Mouse (Mus musculus) limb, embryonic 15.5 days (tissue): ENCODE results near the gene Fads2. TPM values are rescaled to one million over a fixed set of nuclear protein-coding genes. Genes with fewer than 3 reads are reported as not detected.

Experiments
- ATAC-seq: fragments of 200-750 bp; cut with Nextera tagmentation; 2 replicates; pipeline ENCODE4 v1.8.0; 2017; ENCODE audit warnings: low read depth, moderate TSS enrichment; ENCODE audit not compliant: insufficient number of reproducible peaks, low FRiP score, low TSS enrichment
- H3K27ac ChIP-seq: fragments of 300-500 bp; sonication (generic); 2 replicates; pipeline ENCODE4 v1.5.1; 2015; ENCODE audit warnings: moderate library complexity, mild to moderate bottlenecking, inconsistent platforms
- H3K27me3 ChIP-seq: fragments of 300-500 bp; sonication (generic); 2 replicates; pipeline ENCODE4 v1.6.1; 2015; ENCODE audit warnings: inconsistent platforms
- H3K36me3 ChIP-seq: fragments of 300-500 bp; sonication (generic); 2 replicates; pipeline ENCODE4 v1.6.1; 2015; ENCODE audit warnings: inconsistent platforms
- H3K4me1 ChIP-seq: fragments of 300-500 bp; sonication (generic); 2 replicates; pipeline ENCODE4 v1.6.1; 2015; ENCODE audit warnings: inconsistent platforms
- H3K4me2 ChIP-seq: fragments of 300-500 bp; sonication (generic); 2 replicates; pipeline ENCODE4 v1.6.1; 2015; ENCODE audit warnings: mild to moderate bottlenecking, inconsistent platforms
- H3K4me3 ChIP-seq: fragments of 300-500 bp; sonication (generic); 2 replicates; pipeline ENCODE4 v1.5.1; 2015; ENCODE audit warnings: mild to moderate bottlenecking, inconsistent platforms
- H3K9ac ChIP-seq: fragments of 300-500 bp; sonication (generic); 2 replicates; pipeline ENCODE4 v1.6.1; 2015; ENCODE audit warnings: inconsistent platforms
- H3K9me3 ChIP-seq: fragments of 300-500 bp; sonication (generic); 2 replicates; pipeline ENCODE4 v1.6.1; 2016; ENCODE audit warnings: inconsistent platforms
- WGBS: fragments of 180-500 bp; shearing (Covaris S2); methylation state at CpG from one replicate; pipeline ENCODE4 v1.1.7; 2015; 5-methylcytosine and 5-hydroxymethylcytosine counted together
- polyA plus RNA-seq: library from polyadenylated mRNA; unstranded; fragments of >200 nt; fragmentation: Nextera tagmentation; extraction: Ambion mirVana; gene quantifications from 2 replicates; pipeline ENCODE4 v1.2.1, GENCODE M21; 2015

Gene Fads2
- polyA plus RNA-seq, 1 experiment from 2014 or later, result 63.8 TPM

- Histone ChIP-seq H3K4me2 (peak overlapping the region; percentile 87), H3K36me3 (no peaks in the 10 kb centered on the region), H3K9ac (peak overlapping the region; percentile 69), H3K9me3 (no peaks in the 10 kb centered on the region), H3K4me3 (peak overlapping the region; percentile 67), H3K4me1 (peaks cover 65% of the 10 kb centered on the region), H3K27ac (peak overlapping the region; percentile 81), H3K27me3 (no peaks in the 10 kb centered on the region)
- peak; percentile 87 for ATAC-seq
- 6% methylated on average over 44 of the region's 44 CpGs for WGBS
Measured at GRCm38 (mm10) chr19:10017637-10018526, 83.7 kb downstream of the Fads2 start.

DNA sequence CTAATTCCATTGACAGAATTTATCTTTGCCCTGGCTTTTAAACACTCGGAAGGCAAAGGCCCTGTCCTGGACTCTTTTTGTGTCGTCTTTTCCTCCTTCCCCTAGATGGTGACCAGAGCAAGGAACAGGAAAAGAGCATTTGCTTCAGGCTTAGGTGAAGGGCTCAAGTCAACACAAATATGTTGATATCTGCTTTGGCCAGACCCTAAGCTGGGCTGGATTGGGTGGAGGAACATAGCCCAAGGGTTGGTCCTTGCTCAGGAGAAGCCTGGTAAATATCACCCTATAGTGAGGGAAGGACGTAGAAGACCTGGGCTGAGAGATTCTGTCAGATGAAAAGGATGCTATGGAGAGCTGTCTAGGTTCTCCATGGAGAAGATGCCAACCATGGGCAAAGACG lies 85.4 kb downstream of the Fads2 start:
- peaks cover 62% of the 10 kb centered on the region for H3K4me1 ChIP-seq
- 88% methylated on average over 4 of the region's 4 CpGs for WGBS
- H3K27me3 ChIP-seq, result no peaks in the 10 kb centered on the region

GRCm38 (mm10) chr19:10015442-10015841 lies 86.1 kb downstream of the Fads2 start:
- Histone ChIP-seq H3K4me1 (peaks cover 59% of the 10 kb centered on the region), H3K4me2 (no peak overlapping the region), H3K9ac (no peak overlapping the region), H3K4me3 (no peak overlapping the region), H3K27ac (no peak overlapping the region; the same call in 1 of the 2 replicates), H3K27me3 (no peaks in the 10 kb centered on the region), H3K36me3 (no peaks in the 10 kb centered on the region), H3K9me3 (no peaks in the 10 kb centered on the region)
- no peak for ATAC-seq
- 62% methylated on average over 4 of the region's 4 CpGs for WGBS

More for the DNA sequence above, 85.4 kb downstream of the Fads2 start:
- Histone ChIP-seq H3K9me3 (no peaks in the 10 kb centered on the region), H3K9ac (no peak overlapping the region), H3K4me3 (no peak overlapping the region), H3K36me3 (no peaks in the 10 kb centered on the region), H3K4me2 (no peak overlapping the region), H3K27ac (no peak overlapping the region)
- no peak for ATAC-seq

DNA sequence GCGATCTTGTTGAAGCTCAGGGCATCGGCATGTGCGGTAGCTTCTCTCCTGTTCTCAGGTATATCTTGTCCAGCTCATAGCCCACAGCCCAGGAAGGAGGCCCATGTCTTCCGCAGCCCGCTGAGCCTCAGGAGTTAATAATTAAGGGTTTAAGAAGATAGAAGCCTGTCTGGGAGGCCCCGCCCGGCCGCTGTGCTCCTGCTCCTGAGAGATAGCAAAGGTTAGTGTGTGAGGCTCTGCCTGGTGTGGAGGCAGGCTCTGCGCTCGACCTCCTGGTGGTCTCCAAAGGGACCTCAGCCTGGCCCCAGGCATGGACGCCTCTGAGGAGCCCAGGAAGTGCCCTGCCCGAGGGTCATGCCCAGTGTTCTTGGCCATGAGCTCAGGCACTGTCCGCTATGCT lies 86.7 kb downstream of the Fads2 start:
- H3K27ac ChIP-seq, result 0 out of 2 replicates have a peak overlapping the region, but pooled peaks have one; percentile 1
- no peak overlapping the region for H3K4me2 ChIP-seq
- no peaks in the 10 kb centered on the region for H3K36me3 ChIP-seq
- ATAC-seq, result no peak
- H3K9me3 ChIP-seq, result no peaks in the 10 kb centered on the region
- peaks cover 57% of the 10 kb centered on the region for H3K4me1 ChIP-seq
- WGBS, result 68% methylated on average over 13 of the region's 13 CpGs
- no peaks in the 10 kb centered on the region for H3K27me3 ChIP-seq
- H3K4me3 ChIP-seq, result no peak overlapping the region
- no peak overlapping the region for H3K9ac ChIP-seq

DNA sequence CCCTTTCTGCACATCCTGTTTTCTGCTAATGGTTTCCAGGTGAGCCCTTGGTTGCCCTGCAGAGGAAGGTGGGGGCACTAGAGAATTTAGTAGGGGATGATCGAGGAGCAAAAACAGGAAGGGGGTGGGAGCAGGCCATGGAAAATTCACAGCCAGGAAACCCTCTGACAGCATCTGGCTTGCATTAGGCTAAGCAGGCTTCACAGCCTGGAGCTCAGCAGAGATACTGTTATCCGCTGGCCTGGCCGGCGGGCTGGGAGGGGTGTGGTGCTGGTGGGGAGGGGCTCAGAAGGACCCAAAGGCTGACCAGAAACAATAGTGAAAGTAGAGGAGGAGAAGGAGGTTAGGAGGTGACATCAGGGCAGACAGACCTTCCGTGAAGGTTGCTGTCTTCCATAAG lies 87.6 kb downstream of the Fads2 start:
- Histone ChIP-seq H3K27ac (peak overlapping the region; percentile 92), H3K4me2 (no peak overlapping the region), H3K36me3 (no peaks in the 10 kb centered on the region), H3K9me3 (no peaks in the 10 kb centered on the region), H3K9ac (no peak overlapping the region), H3K4me3 (no peak overlapping the region), H3K4me1 (peaks cover 48% of the 10 kb centered on the region), H3K27me3 (no peaks in the 10 kb centered on the region)
- 15% methylated on average over 5 of the region's 5 CpGs for WGBS
- ATAC-seq, result peak; percentile 49; the same call in 1 of the 2 replicates

DNA sequence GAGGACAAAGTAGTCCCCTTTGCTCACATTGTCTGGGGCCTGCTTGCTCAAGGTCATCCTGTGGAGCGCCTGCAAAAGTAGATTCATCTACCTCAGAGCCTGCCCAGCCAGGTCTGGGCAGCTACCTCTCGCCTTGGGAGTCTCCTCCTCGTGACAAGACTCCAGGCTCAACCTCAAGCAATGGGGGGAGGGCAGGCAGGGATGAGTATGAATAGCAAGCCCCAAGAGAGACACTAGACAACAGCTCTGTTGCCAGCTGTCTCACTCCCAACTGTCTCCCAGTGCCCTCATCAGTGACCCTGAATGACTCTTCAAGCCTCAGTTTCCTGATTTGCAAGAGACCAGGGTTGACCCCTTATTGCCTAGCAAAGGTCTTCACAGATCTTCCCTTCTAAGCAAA lies 88.2 kb downstream of the Fads2 start:
- 0 out of 2 replicates have a peak overlapping the region, but pooled peaks have one; percentile 14 for H3K4me2 ChIP-seq
- peak overlapping the region; percentile 92 for H3K27ac ChIP-seq
- 17% methylated on average over 3 of the region's 3 CpGs for WGBS
- peaks cover 42% of the 10 kb centered on the region for H3K4me1 ChIP-seq
- ATAC-seq, result no peak
- no peaks in the 10 kb centered on the region for H3K27me3 ChIP-seq
- no peaks in the 10 kb centered on the region for H3K9me3 ChIP-seq
- H3K4me3 ChIP-seq, result no peak overlapping the region
- no peaks in the 10 kb centered on the region for H3K36me3 ChIP-seq
- peak overlapping the region; percentile 28; the same call in 1 of the 2 replicates for H3K9ac ChIP-seq

- no peaks in the 10 kb centered on the region for H3K27me3 ChIP-seq
- 0 out of 2 replicates have a peak overlapping the region, but pooled peaks have one; percentile 14 for H3K4me2 ChIP-seq
- no peak overlapping the region for H3K4me3 ChIP-seq
- H3K36me3 ChIP-seq, result no peaks in the 10 kb centered on the region
- H3K4me1 ChIP-seq, result peaks cover 38% of the 10 kb centered on the region
- H3K9ac ChIP-seq, result peak overlapping the region; percentile 28; the same call in 1 of the 2 replicates
- 5% methylated on average over 6 of the region's 6 CpGs for WGBS
- H3K27ac ChIP-seq, result peak overlapping the region; percentile 92
- no peaks in the 10 kb centered on the region for H3K9me3 ChIP-seq
- ATAC-seq, result peak; percentile 66
Measured at GRCm38 (mm10) chr19:10012827-10013278, 88.7 kb downstream of the Fads2 start.

Other genes with a start within 250 kb of the Fads2 start
- gene Incenp, start 202.2 kb downstream of the Fads2 start, polyA plus RNA-seq, result 83.1 and 90.5 TPM in 2 replicates
- gene Fth1, start 121.1 kb downstream of the Fads2 start, polyA plus RNA-seq, result 1,462 and 1,539 TPM in 2 replicates
- 1.9 and 2.1 TPM in 2 replicates for gene Best1, start 100.1 kb downstream of the Fads2 start, polyA plus RNA-seq
- gene Rab3il1, start 100.1 kb downstream of the Fads2 start, polyA plus RNA-seq, result 44.8 and 45.1 TPM in 2 replicates
- 12.7 and 17.1 TPM in 2 replicates for gene Fads3, start 60.2 kb downstream of the Fads2 start, polyA plus RNA-seq
- gene Fads1, start 81.1 kb upstream of the Fads2 start, polyA plus RNA-seq, result 79.8 and 81.1 TPM in 2 replicates
- 379 and 471 TPM in 2 replicates for gene Tmem258, start 102.3 kb upstream of the Fads2 start, polyA plus RNA-seq
- 65.9 and 66.7 TPM in 2 replicates for gene Fen1, start 102.4 kb upstream of the Fads2 start, polyA plus RNA-seq
- gene Myrf, start 139.0 kb upstream of the Fads2 start, polyA plus RNA-seq, result 0.55 and 0.60 TPM in 2 replicates
- 3.1 and 3.3 TPM in 2 replicates for gene Dagla, start 203.1 kb upstream of the Fads2 start, polyA plus RNA-seq